Mouse (Mus musculus) liver, embryonic 12.5 days (tissue): Measurements from ENCODE around the gene Arr3. TPM values are rescaled to one million over a fixed set of nuclear protein-coding genes. Genes with fewer than 3 reads are reported as not detected.
A peak's percentile ranks its signal among the peaks of the same experiment; 100 is the strongest.

ENCODE experiments used
- ATAC-seq: fragments of 200-750 bp; cut with Nextera tagmentation; 2 replicates; pipeline ENCODE4 v1.8.0; 2017; ENCODE audit warnings: moderate number of reproducible peaks, mild to moderate bottlenecking, moderate library complexity
- H3K27ac ChIP-seq: fragments of 300-500 bp; sonication (generic); 2 replicates; pipeline ENCODE4 v1.5.1; 2016; ENCODE audit warnings: mild to moderate bottlenecking
- H3K27me3 ChIP-seq: fragments of 300-500 bp; sonication (generic); replicated peaks from 2 replicates; pipeline ENCODE4 v1.6.1; 2016; ENCODE audit warnings: mild to moderate bottlenecking, moderate library complexity
- H3K36me3 ChIP-seq: fragments of 300-500 bp; sonication (generic); 2 replicates; pipeline ENCODE4 v1.6.1; 2016; ENCODE audit warnings: mild to moderate bottlenecking, moderate library complexity
- H3K4me1 ChIP-seq: fragments of 300-500 bp; sonication (generic); 2 replicates; pipeline ENCODE4 v1.6.1; 2016
- H3K4me2 ChIP-seq: fragments of 300-500 bp; sonication (generic); 2 replicates; pipeline ENCODE4 v1.6.1; 2016; ENCODE audit warnings: mild to moderate bottlenecking, moderate library complexity
- H3K4me3 ChIP-seq: fragments of 300-500 bp; sonication (generic); 2 replicates; pipeline ENCODE4 v1.5.1; 2016; ENCODE audit warnings: mild to moderate bottlenecking, moderate library complexity
- H3K9ac ChIP-seq: fragments of 300-500 bp; sonication (generic); 2 replicates; pipeline ENCODE4 v1.6.1; 2016; ENCODE audit warnings: mild to moderate bottlenecking, moderate library complexity
- H3K9me3 ChIP-seq: fragments of 300-500 bp; sonication (generic); replicated peaks from 2 replicates; pipeline ENCODE4 v1.6.1; 2016; ENCODE audit warnings: mild to moderate bottlenecking, moderate library complexity
- WGBS: fragments of 180-500 bp; shearing (Covaris S2); methylation state at CpG from one replicate; pipeline ENCODE4 v1.1.7; 2016; ENCODE audit not compliant: insufficient replicate concordance; 5-methylcytosine and 5-hydroxymethylcytosine counted together
- polyA plus RNA-seq: library from polyadenylated mRNA; unstranded; fragments of >200 nt; fragmentation: Nextera tagmentation; extraction: Ambion mirVana; gene quantifications from 2 replicates; pipeline ENCODE4 v1.2.1, GENCODE M21; 2016

The Arr3 gene
- polyA plus RNA-seq, 1 experiment from 2014 or later: not detected

- peak; percentile 98 for ATAC-seq
- H3K4me3 ChIP-seq: peak within 1 kb of the TSS; percentile 78
- peaks cover 6% of the 10 kb centered on the region; the same call in 1 of the 2 replicates for H3K27me3 ChIP-seq
- H3K36me3 ChIP-seq: peaks cover 39% of the 10 kb centered on the region
- H3K27ac ChIP-seq: peak within 1 kb of the TSS; percentile 85
- peak within 1 kb of the TSS; percentile 90 for H3K9ac ChIP-seq
- 8% methylated on average over 62 of the region's 62 CpGs for WGBS
- peaks cover 34% of the 10 kb centered on the region for H3K4me1 ChIP-seq
- H3K4me2 ChIP-seq: peak within 1 kb of the TSS; percentile 71
- H3K9me3 ChIP-seq: no peaks in the 10 kb centered on the region
These were observed 20.8 kb downstream of the Arr3 start, which contains the start of gene Pdzd11 for GRCm38 (mm10) chrX:100625802-100626793. TSS of gene Pdzd11 (minus strand) at chrX:100626568.

DNA sequence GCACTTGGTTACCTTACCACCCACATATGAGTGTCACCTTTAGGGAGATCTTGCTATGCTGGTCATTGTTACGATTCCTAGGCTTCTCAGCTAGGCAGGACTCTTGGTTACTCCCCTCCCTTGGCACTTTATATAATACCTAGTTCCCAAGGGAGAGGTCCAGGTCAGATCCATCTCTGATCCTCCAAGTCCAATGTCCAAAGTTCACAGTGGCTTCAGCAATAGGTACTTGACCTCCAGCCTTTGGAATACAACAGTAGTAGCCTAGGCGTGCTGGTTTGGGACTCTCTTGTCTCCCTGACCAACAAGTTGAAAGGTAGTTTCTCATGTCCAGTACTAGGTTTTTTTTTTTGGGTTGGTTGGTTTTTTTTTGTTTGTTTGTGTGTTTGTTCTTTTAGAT, 23.8 kb downstream of the Arr3 start:
- Histone ChIP-seq H3K4me3 (no peak overlapping the region), H3K4me2 (peak overlapping the region; percentile 8; the same call in 1 of the 2 replicates), H3K27ac (no peak overlapping the region), H3K9me3 (no peaks in the 10 kb centered on the region), H3K36me3 (peaks cover 36% of the 10 kb centered on the region), H3K4me1 (peaks cover 28% of the 10 kb centered on the region), H3K9ac (no peak overlapping the region), H3K27me3 (peaks cover 6% of the 10 kb centered on the region; the same call in 1 of the 2 replicates)
- no peak for ATAC-seq
- 64% methylated on average over 2 of the region's 2 CpGs for WGBS

DNA sequence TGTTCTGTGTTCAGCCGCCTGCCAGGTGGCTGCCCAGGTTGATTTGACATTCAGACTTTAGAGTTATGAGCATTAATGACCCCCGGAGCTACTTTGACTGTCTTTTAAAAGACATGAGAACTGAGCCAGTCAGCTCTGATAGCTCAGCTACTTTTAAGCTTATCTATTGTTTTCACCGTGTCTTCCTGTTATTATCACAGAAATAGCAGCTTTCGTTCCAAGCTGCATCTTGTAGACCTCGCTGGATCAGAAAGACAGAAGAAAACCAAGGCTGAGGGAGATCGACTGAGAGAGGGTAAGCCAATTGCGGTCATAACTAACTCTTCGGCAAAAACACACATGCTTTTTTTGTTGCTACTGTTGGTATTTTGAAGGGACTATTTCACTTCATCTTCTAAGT, 33.2 kb downstream of the Arr3 start:
- Histone ChIP-seq H3K9me3 (no peaks in the 10 kb centered on the region), H3K36me3 (peaks cover 89% of the 10 kb centered on the region), H3K4me1 (no peaks in the 10 kb centered on the region), H3K4me3 (no peak overlapping the region), H3K27me3 (no peaks in the 10 kb centered on the region), H3K4me2 (no peak overlapping the region), H3K9ac (no peak overlapping the region), H3K27ac (no peak overlapping the region)
- WGBS: 59% methylated on average over 8 of the region's 8 CpGs
- no peak; the same call in 1 of the 2 replicates for ATAC-seq

DNA sequence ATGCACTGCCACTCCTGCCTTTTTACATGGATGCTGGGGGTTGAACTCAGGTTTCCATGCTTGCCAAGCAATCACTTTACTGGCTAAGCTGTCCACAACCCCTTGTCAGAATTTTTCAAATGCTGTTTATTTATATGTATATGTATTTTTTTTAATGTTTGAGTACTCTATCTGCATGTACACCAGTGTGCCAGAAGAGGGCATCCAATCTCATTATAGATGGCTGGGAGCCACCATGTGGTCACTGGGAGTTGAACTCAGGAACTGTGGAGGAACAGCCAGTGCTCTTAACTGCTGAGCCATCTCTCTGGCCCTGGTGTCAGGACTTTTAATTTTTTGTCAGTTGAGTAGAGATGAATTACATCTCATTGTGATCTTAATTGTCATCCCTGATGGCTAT, 47.6 kb downstream of the Arr3 start:
- no peak overlapping the region for H3K27ac ChIP-seq
- ATAC-seq: no peak
- no peaks in the 10 kb centered on the region for H3K27me3 ChIP-seq
- no peak overlapping the region for H3K4me3 ChIP-seq
- H3K36me3 ChIP-seq: peaks cover 40% of the 10 kb centered on the region
- no peak overlapping the region for H3K4me2 ChIP-seq
- H3K9ac ChIP-seq: no peak overlapping the region
- no peaks in the 10 kb centered on the region for H3K9me3 ChIP-seq
- H3K4me1 ChIP-seq: no peaks in the 10 kb centered on the region

DNA sequence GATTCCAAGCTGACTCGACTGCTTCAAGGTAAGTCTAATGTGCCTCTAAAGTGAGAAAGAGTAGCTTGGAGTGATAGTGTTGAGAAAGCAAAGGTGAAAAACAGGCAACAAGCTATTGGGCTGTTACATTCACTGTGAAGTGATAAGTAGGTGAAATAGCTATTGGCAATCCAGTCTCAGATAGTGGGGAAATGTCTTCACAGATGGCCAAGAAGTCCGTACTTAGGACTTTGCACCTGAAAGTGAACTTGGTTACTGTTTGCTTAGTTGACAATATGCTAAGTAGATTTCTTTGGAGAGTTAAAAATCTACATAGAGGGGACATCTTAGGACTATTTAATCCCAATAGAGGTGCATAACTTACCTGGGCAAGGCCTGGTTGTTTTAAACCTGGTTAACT, 59.5 kb downstream of the Arr3 start:
- ATAC-seq: no peak
- Histone ChIP-seq H3K27ac (no peak overlapping the region), H3K27me3 (no peaks in the 10 kb centered on the region), H3K4me3 (no peak overlapping the region), H3K4me1 (no peaks in the 10 kb centered on the region), H3K36me3 (peaks cover 50% of the 10 kb centered on the region), H3K9me3 (no peaks in the 10 kb centered on the region), H3K9ac (no peak overlapping the region), H3K4me2 (no peak overlapping the region)
- WGBS: 84% methylated on average over 2 of the region's 2 CpGs

Other genes with a start within 250 kb of the Arr3 start
- not detected in 2 replicates for gene Otud6a, start 176.5 kb upstream of the Arr3 start, polyA plus RNA-seq
- 0.20 and 0.45 TPM in 2 replicates for gene Awat2, start 162.8 kb upstream of the Arr3 start, polyA plus RNA-seq
- gene Igbp1, start 111.2 kb upstream of the Arr3 start, polyA plus RNA-seq: 19.0 and 21.0 TPM in 2 replicates
- gene Dgat2l6, start 80.7 kb upstream of the Arr3 start, polyA plus RNA-seq: not detected in 2 replicates
- not detected in 2 replicates for gene Awat1, start 33.2 kb upstream of the Arr3 start, polyA plus RNA-seq
- gene P2ry4, start 10.6 kb upstream of the Arr3 start, polyA plus RNA-seq: 0.07 and 0.10 TPM in 2 replicates
- 29.2 and 31.8 TPM in 2 replicates for gene Kif4, start 20.2 kb downstream of the Arr3 start, polyA plus RNA-seq
- gene Pdzd11, start 21.1 kb downstream of the Arr3 start, polyA plus RNA-seq: 67.4 and 70.5 TPM in 2 replicates
- gene Gdpd2, start 124.4 kb downstream of the Arr3 start, polyA plus RNA-seq: 0.08 and 0.39 TPM in 2 replicates
- gene Dlg3, start 162.2 kb downstream of the Arr3 start, polyA plus RNA-seq: 1.4 and 1.6 TPM in 2 replicates